Mouse (Mus musculus) kidney, adult 2 months (tissue): ENCODE results near the gene Atp5d. TPM values are rescaled to one million over a fixed set of nuclear protein-coding genes. Genes with fewer than 3 reads are reported as not detected.

Experiments
- DNase-seq: peaks from one replicate; pipeline ENCODE4 v3.0.0; 2021
- H3K27ac ChIP-seq: fragments of 200-500 bp; 2 replicates; pipeline ENCODE4 v1.5.1; 2012; ENCODE audit warnings: low read depth, low read length, control low read depth, inconsistent platforms; ENCODE audit not compliant: insufficient read depth
- H3K27me3 ChIP-seq: fragments of 200-500 bp; replicated peaks from 2 replicates; pipeline ENCODE4 v1.6.1; 2012; ENCODE audit warnings: mild to moderate bottlenecking, moderate library complexity, low read length, inconsistent platforms; ENCODE audit not compliant: control insufficient read depth, insufficient read depth
- H3K36me3 ChIP-seq: fragments of 200-500 bp; 2 replicates; pipeline ENCODE4 v1.6.1; 2012; ENCODE audit warnings: mild to moderate bottlenecking, moderate library complexity, low read length, inconsistent platforms; ENCODE audit not compliant: control insufficient read depth, insufficient read depth
- H3K4me1 ChIP-seq: fragments of 200-500 bp; 2 replicates; pipeline ENCODE4 v1.6.1; 2011; ENCODE audit warnings: low read length; ENCODE audit not compliant: control insufficient read depth, insufficient read depth
- H3K4me3 ChIP-seq: fragments of 200-500 bp; 2 replicates; pipeline ENCODE4 v1.5.1; 2011; ENCODE audit warnings: mild to moderate bottlenecking, low read depth, low read length, control low read depth; ENCODE audit not compliant: insufficient read depth
- CTCF ChIP-seq: fragments of 200-500 bp; conservative IDR thresholded peaks from 2 replicates; pipeline ENCODE4 v1.5.1; 2011; ENCODE audit warnings: low read depth, mild to moderate bottlenecking, control low read depth, low read length, moderate library complexity, mixed read lengths; ENCODE audit not compliant: insufficient read depth, insufficient read length
- POLR2A ChIP-seq: fragments of 200-500 bp; IDR thresholded peaks from one replicate; pipeline ENCODE4 v1.6.1; 2011; ENCODE audit warnings: low read depth, low read length, control low read depth
- WGBS: fragments of 180-500 bp; shearing (Covaris S2); methylation state at CpG from one replicate; pipeline ENCODE4 v1.1.7; 2018; 5-methylcytosine and 5-hydroxymethylcytosine counted together
- polyA plus RNA-seq: library from polyadenylated mRNA; depleted of rRNA; stranded (reverse); fragments of >200 nt; gene quantifications from 2 replicates; pipeline ENCODE4 v1.2.3, GENCODE M21; 2012

The Atp5d gene
- polyA plus RNA-seq, 1 experiment: 1,948 TPM

GRCm38 (mm10) chr10:80105926-80106325 lies 32.5 kb upstream of the Atp5d start:
- Histone ChIP-seq H3K4me1 (peaks cover 13% of the 10 kb centered on the region; the same call in 1 of the 2 replicates), H3K27ac (no peak overlapping the region), H3K27me3 (no peaks in the 10 kb centered on the region), H3K36me3 (no peaks in the 10 kb centered on the region), H3K4me3 (no peak overlapping the region)
- WGBS: 82% methylated on average over 5 of the region's 5 CpGs
- DNase-seq: no peak
- TF ChIP-seq CTCF (no peak), POLR2A (no peak)

- TF ChIP-seq CTCF (no peak), POLR2A (no peak)
- no peak overlapping the region for H3K4me3 ChIP-seq
- DNase-seq: no peak
- no peaks in the 10 kb centered on the region for H3K27me3 ChIP-seq
- 63% methylated on average over 6 of the region's 6 CpGs for WGBS
- peaks cover 4% of the 10 kb centered on the region; the same call in 1 of the 2 replicates for H3K4me1 ChIP-seq
- H3K27ac ChIP-seq: no peak overlapping the region
- H3K36me3 ChIP-seq: no peaks in the 10 kb centered on the region
Measured at GRCm38 (mm10) chr10:80107678-80108077, 30.8 kb upstream of the Atp5d start.

- peak; percentile 97 for DNase-seq
- H3K27ac ChIP-seq: peak overlapping the region; percentile 90
- WGBS: 3% methylated on average over 27 of the region's 27 CpGs
- H3K27me3 ChIP-seq: no peaks in the 10 kb centered on the region
- peak overlapping the region; percentile 52 for H3K4me3 ChIP-seq
- TF ChIP-seq CTCF (peak; percentile 95), POLR2A (no peak)
- no peaks in the 10 kb centered on the region for H3K36me3 ChIP-seq
- peaks cover 9% of the 10 kb centered on the region; the same call in 1 of the 2 replicates for H3K4me1 ChIP-seq
Measured at GRCm38 (mm10) chr10:80114341-80115284, 23.8 kb upstream of the Atp5d start.

- peaks cover 9% of the 10 kb centered on the region; the same call in 1 of the 2 replicates for H3K4me1 ChIP-seq
- peak within 1 kb of the TSS; percentile 86 for H3K4me3 ChIP-seq
- DNase-seq: peak; percentile 100
- no peaks in the 10 kb centered on the region for H3K36me3 ChIP-seq
- peak within 1 kb of the TSS; percentile 90 for H3K27ac ChIP-seq
- H3K27me3 ChIP-seq: no peaks in the 10 kb centered on the region
- WGBS: under 1% methylated on average over 70 of the region's 70 CpGs
- TF ChIP-seq CTCF (no peak), POLR2A (peak; percentile 44)
Measured at GRCm38 (mm10) chr10:80115290-80115943, 23.0 kb upstream of the Atp5d start, which contains the start of gene Stk11. Gene Stk11, plus strand, starts transcription at chr10:80115803.

- H3K4me1 ChIP-seq: peaks cover 9% of the 10 kb centered on the region; the same call in 1 of the 2 replicates
- no peak for TF ChIP-seq POLR2A
- under 1% methylated on average over 63 of the region's 63 CpGs for WGBS
- DNase-seq: no peak
- H3K27ac ChIP-seq: peak overlapping the region; percentile 75
- peak overlapping the region; percentile 86 for H3K4me3 ChIP-seq
- H3K27me3 ChIP-seq: no peaks in the 10 kb centered on the region
- H3K36me3 ChIP-seq: no peaks in the 10 kb centered on the region
Measured at GRCm38 (mm10) chr10:80115944-80116335, 22.5 kb upstream of the Atp5d start.

GRCm38 (mm10) chr10:80116563-80116926 lies 21.9 kb upstream of the Atp5d start:
- no peak for TF ChIP-seq POLR2A
- TF ChIP-seq CTCF: no peak
- Histone ChIP-seq H3K4me1 (peaks cover 9% of the 10 kb centered on the region; the same call in 1 of the 2 replicates), H3K36me3 (no peaks in the 10 kb centered on the region), H3K4me3 (peak overlapping the region; percentile 86), H3K27me3 (no peaks in the 10 kb centered on the region), H3K27ac (peak overlapping the region; percentile 59)
- no peak for DNase-seq
- under 1% methylated on average over 27 of the region's 27 CpGs for WGBS

- Histone ChIP-seq H3K4me1 (peaks cover 9% of the 10 kb centered on the region; the same call in 1 of the 2 replicates), H3K4me3 (peak overlapping the region; percentile 86), H3K27me3 (no peaks in the 10 kb centered on the region), H3K36me3 (no peaks in the 10 kb centered on the region), H3K27ac (peak overlapping the region; percentile 59)
- peak; percentile 55 for DNase-seq
- TF ChIP-seq CTCF: no peak
- TF ChIP-seq POLR2A: no peak
- WGBS: 4% methylated on average over 30 of the region's 30 CpGs
Measured at GRCm38 (mm10) chr10:80116927-80117691, 21.3 kb upstream of the Atp5d start.
